Mouse (Mus musculus) megakaryocyte, embryonic 14.5 days (primary cell): Measurements from ENCODE around the gene Mcl1. TPM values are rescaled to one million over a fixed set of nuclear protein-coding genes. Genes with fewer than 3 reads are reported as not detected.
A peak's percentile ranks its signal among the peaks of the same experiment; 100 is the strongest.
"Not testable (repeated sequence)": the region's sequence is repeated elsewhere in the genome, so short reads cannot be mapped to it uniquely, and the experiment has no call there.

Experiments used
- H3K27me3 ChIP-seq: replicated peaks from 2 replicates; pipeline ENCODE3; 2012; ENCODE audit warnings: inconsistent platforms
- H3K36me3 ChIP-seq: replicated peaks from 2 replicates; pipeline ENCODE3; 2012; ENCODE audit warnings: low read length, inconsistent platforms, mixed read lengths
- H3K4me1 ChIP-seq: 2 replicates; pipeline ENCODE4 v1.6.1; 2012; ENCODE audit warnings: inconsistent platforms
- H3K4me3 ChIP-seq: replicated peaks from 2 replicates; pipeline ENCODE3; 2012; ENCODE audit warnings: moderate library complexity, mild to moderate bottlenecking, inconsistent platforms
- H3K9me3 ChIP-seq: 2 replicates; pipeline ENCODE4 v1.6.1; 2012; ENCODE audit warnings: inconsistent platforms
- FLI1 ChIP-seq: IDR thresholded peaks from 2 replicates; pipeline ENCODE4 v1.6.1; 2012; ENCODE audit warnings: low read length, inconsistent platforms, mixed read lengths
- GATA1 ChIP-seq: IDR thresholded peaks from 3 replicates; pipeline ENCODE4 v1.6.1; 2012; ENCODE audit warnings: mixed read lengths, low read length, inconsistent platforms, borderline replicate concordance
- polyA plus RNA-seq: library from polyadenylated mRNA; stranded (reverse); fragments of >175 nt; gene quantifications from 2 replicates; pipeline ENCODE4 v1.2.3, GENCODE M21; 2012; ENCODE audit warnings: low replicate concordance; ENCODE audit not compliant: insufficient read depth

Mcl1 gene
- polyA plus RNA-seq: 222 and 245 TPM in 2 replicates

- peaks cover 57% of the 10 kb centered on the region for H3K36me3 ChIP-seq
- peak within 1 kb of the TSS; percentile 93 for H3K4me3 ChIP-seq
- no peaks in the 10 kb centered on the region for H3K9me3 ChIP-seq
- H3K4me1 ChIP-seq: peaks cover 64% of the 10 kb centered on the region
- no peaks in the 10 kb centered on the region for H3K27me3 ChIP-seq
- TF ChIP-seq FLI1 (peak; percentile 96), GATA1 (no peak)
Observed at GRCm38 (mm10) chr3:95658236-95658867, at the start of gene Mcl1. Gene Mcl1, plus strand, starts transcription at chr3:95658788.

- Histone ChIP-seq H3K4me3 (no peak overlapping the region), H3K4me1 (peaks cover 7% of the 10 kb centered on the region), H3K36me3 (peaks cover 78% of the 10 kb centered on the region), H3K27me3 (no peaks in the 10 kb centered on the region), H3K9me3 (no peaks in the 10 kb centered on the region)
- TF ChIP-seq FLI1 (no peak), GATA1 (no peak)
Observed at GRCm38 (mm10) chr3:95609195-95609594, 49.4 kb upstream of the Mcl1 start.

DNA sequence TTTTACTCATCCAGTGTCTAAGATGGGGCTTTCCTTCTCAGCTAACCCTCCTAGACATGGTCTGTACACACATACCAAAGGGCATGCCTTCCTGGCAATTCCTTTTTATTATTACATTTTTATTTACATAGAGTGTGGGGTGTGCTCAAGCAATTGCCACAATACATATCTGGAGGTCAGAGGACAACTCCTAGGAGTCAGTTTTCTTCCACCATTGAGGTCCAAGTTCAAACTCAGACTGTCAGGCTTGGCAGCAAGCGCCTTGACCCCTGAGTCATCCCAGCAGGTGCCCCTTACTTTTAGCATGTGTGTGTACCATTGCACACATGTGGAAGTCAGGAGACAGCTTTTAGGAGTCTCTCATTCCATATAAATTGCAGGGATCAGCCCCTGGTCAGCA lies 44.6 kb upstream of the Mcl1 start:
- no peaks in the 10 kb centered on the region for H3K9me3 ChIP-seq
- H3K4me1 ChIP-seq: peaks cover 7% of the 10 kb centered on the region
- H3K27me3 ChIP-seq: no peaks in the 10 kb centered on the region
- no peak overlapping the region for H3K4me3 ChIP-seq
- TF ChIP-seq FLI1 (no peak), GATA1 (no peak)
- peaks cover 80% of the 10 kb centered on the region for H3K36me3 ChIP-seq

DNA sequence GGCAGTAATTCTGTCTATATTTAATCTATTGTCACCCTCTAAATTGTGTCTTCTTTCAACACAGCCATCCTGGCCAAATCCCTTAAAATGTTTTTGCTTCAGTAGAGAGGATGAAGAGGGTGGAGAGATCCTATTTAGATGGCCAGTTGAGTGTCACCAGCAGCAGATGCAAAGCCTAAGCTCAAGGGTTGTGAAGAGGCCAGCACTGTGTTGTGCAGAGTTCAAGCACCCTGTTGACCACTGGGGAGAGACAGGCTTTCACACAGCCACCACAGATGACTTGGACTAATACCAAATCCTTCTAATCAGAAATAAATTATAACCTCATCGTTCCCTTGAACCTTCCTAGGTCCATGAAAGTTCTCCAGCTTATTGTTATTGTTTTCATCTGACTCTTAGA lies 40.1 kb upstream of the Mcl1 start:
- peaks cover 71% of the 10 kb centered on the region for H3K36me3 ChIP-seq
- no peaks in the 10 kb centered on the region for H3K9me3 ChIP-seq
- TF ChIP-seq GATA1 (no peak), FLI1 (no peak)
- peaks cover 4% of the 10 kb centered on the region for H3K4me1 ChIP-seq
- no peak overlapping the region for H3K4me3 ChIP-seq
- no peaks in the 10 kb centered on the region for H3K27me3 ChIP-seq

GRCm38 (mm10) chr3:95621241-95621640 lies 37.3 kb upstream of the Mcl1 start:
- H3K36me3 ChIP-seq: peaks cover 51% of the 10 kb centered on the region
- TF ChIP-seq GATA1 (no peak), FLI1 (no peak)
- peaks cover 21% of the 10 kb centered on the region for H3K4me1 ChIP-seq
- no peaks in the 10 kb centered on the region for H3K27me3 ChIP-seq
- no peak overlapping the region for H3K4me3 ChIP-seq
- H3K9me3 ChIP-seq: no peaks in the 10 kb centered on the region

GRCm38 (mm10) chr3:95622421-95622820 lies 36.2 kb upstream of the Mcl1 start:
- not testable (repeated sequence) for H3K27me3 ChIP-seq, H3K9me3 ChIP-seq, H3K4me3 ChIP-seq
- Histone ChIP-seq H3K4me1 (peaks cover 32% of the 10 kb centered on the region), H3K36me3 (peaks cover 51% of the 10 kb centered on the region)

GRCm38 (mm10) chr3:95623551-95623950 lies 35.0 kb upstream of the Mcl1 start:
- peaks cover 51% of the 10 kb centered on the region for H3K36me3 ChIP-seq
- no peaks in the 10 kb centered on the region for H3K27me3 ChIP-seq
- no peak for TF ChIP-seq GATA1
- TF ChIP-seq FLI1: no peak
- peaks cover 43% of the 10 kb centered on the region for H3K4me1 ChIP-seq
- H3K9me3 ChIP-seq: no peaks in the 10 kb centered on the region
- no peak overlapping the region for H3K4me3 ChIP-seq

DNA sequence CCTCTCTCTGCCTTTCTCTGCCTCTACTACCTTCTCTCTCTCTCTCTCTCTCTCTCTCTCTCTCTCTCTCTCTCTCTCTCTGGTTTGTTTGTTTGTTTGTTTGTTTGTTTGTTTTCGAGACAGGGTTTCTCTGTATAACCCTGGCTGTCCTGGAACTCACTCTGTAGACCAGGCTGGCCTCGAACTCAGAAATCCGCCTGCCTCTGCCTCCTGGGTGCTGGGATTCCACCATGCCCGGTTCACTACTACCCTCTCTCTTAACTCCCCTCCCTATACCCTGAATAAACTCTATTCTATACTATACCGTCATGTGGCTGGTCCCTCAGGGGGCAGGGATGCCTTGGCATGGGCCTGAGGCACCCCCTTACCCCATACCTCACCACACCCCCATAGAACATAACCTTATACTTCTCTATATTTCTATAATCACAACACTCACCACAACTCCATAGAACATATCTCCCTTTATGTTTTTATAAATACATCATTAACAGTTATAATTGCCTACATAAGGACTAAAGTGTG lies 34.5 kb upstream of the Mcl1 start:
- H3K27me3 ChIP-seq, H3K9me3 ChIP-seq: not testable (repeated sequence)
- Histone ChIP-seq H3K4me1 (peaks cover 48% of the 10 kb centered on the region), H3K4me3 (peak overlapping the region; percentile 93), H3K36me3 (peaks cover 51% of the 10 kb centered on the region)

DNA sequence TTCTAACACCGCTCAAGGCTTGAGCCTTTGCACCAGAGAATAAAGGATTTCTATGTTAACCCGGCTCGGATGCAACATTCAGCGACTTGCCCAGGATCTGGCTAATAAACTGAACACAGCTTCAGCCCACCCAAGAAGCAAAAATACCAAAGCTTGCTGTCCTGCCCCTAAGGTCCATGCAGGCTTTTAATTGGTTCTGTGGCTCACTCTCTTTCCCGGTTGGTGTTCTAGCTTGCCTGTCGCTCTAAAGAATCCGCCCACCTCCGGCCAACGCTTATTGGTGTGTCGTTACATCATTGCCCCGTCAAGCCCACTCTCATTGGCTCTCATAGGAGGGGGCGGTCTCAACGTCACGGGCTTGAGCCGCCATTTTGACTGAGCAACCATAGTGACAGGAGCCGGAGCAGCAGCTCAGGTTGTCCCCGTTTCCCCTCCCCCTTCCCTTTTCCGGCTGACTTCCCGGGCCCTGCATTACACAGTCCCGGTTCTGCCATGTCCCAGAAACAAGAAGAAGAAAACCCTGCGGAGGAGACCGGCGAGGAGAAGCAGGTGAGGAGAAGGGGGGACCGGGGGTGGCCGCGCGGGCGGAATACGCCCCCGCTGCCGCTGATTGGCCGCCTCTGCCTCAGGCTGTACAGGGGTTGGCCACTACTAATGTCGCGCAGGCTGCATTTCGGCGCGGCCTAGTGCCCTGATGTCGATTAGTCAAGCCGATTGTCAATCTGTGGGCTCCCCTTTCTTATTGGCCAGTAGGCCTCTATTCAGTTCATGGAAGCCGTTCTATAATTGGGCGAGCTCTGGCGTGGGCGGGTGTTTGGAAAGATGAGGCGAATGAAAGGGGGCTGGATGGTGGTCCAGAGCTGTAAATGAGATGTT lies 33.7 kb upstream of the Mcl1 start, which contains the start of gene Ensa:
Gene Ensa (plus strand): TSS at position 366 of the 876 bp plus-strand sequence.
- H3K36me3 ChIP-seq: peaks cover 51% of the 10 kb centered on the region
- peak within 1 kb of the TSS; percentile 93 for H3K4me3 ChIP-seq
- peaks cover 56% of the 10 kb centered on the region for H3K4me1 ChIP-seq
- H3K9me3 ChIP-seq: no peaks in the 10 kb centered on the region
- TF ChIP-seq FLI1 (no peak), GATA1 (no peak)
- H3K27me3 ChIP-seq: no peaks in the 10 kb centered on the region

- Histone ChIP-seq H3K36me3 (peaks cover 68% of the 10 kb centered on the region), H3K4me1 (peaks cover 67% of the 10 kb centered on the region), H3K27me3 (no peaks in the 10 kb centered on the region), H3K9me3 (no peaks in the 10 kb centered on the region), H3K4me3 (no peak overlapping the region)
- TF ChIP-seq FLI1 (no peak), GATA1 (no peak)
Observed at GRCm38 (mm10) chr3:95627763-95628162, 30.8 kb upstream of the Mcl1 start.
